Comparison of ENCODE assay signal across 8 mouse cellular contexts in the genomic region with DNA sequence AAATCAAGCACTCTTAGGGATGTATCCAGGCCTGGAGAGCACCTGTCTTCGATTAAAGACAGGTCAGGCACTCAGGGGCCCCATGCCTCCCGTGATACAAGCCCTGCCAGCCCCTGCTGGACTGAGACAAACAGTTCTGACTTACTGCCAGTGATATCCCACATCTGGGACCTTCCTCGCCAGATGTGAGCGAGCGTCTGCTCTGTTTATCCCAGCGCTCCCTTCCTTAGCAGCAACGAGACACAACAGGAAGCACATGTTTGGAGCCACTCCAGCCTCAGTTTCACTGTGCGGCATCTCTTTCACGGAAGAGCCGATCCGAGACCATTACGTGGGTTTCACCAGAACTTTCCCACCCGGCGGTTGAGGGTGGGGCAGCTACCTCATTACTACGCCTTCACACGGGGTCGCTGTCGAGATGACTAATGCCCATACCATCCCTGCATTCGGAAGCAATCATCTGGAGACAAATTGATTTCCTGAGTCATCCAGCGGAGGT. TPM values are rescaled to one million over a fixed set of nuclear protein-coding genes. Genes with fewer than 3 reads are reported as not detected.
A peak's percentile ranks its signal among the peaks of the same experiment; 100 is the strongest.
DNase-seq lines count a peak whose midpoint lies in the region; ATAC-seq lines count a peak whose summit lies in the region.

No protein-coding gene starts in this region.

- 16% methylated on average over 20 of the region's 20 CpGs for WGBS in embryonic facial prominence, embryonic 11.5 days
- WGBS in heart, embryonic 10.5 days: 22% methylated on average over 20 of the region's 20 CpGs
- WGBS in kidney, embryonic 16.5 days: 23% methylated on average over 20 of the region's 20 CpGs

- H3K36me3 ChIP-seq in embryonic facial prominence, embryonic 11.5 days (replicated peaks; ENCODE audit: control insufficient read depth, insufficient read depth, low read depth, low read length): no peaks in the 10 kb centered on the region
- H3K36me3 ChIP-seq in heart, embryonic 10.5 days: no peaks in the 10 kb centered on the region
- H3K36me3 ChIP-seq in kidney, embryonic 16.5 days (ENCODE audit: insufficient read depth, low read length): no peaks in the 10 kb centered on the region

- no peaks in the 10 kb centered on the region for H3K27me3 ChIP-seq in embryonic facial prominence, embryonic 11.5 days (ENCODE audit: control insufficient read depth, insufficient read depth, low read length)
- 0 out of 2 replicates have a peak, but pooled peaks cover 3% of the 10 kb centered on the region for H3K27me3 ChIP-seq in heart, embryonic 10.5 days (ENCODE audit: insufficient read depth, poor library complexity, severe bottlenecking)
- no peaks in the 10 kb centered on the region for H3K27me3 ChIP-seq in kidney, embryonic 16.5 days (ENCODE audit: insufficient read depth, low read length)

- H3K4me1 ChIP-seq in embryonic facial prominence, embryonic 11.5 days (ENCODE audit: control insufficient read depth, insufficient read depth, low read length): peaks cover 5% of the 10 kb centered on the region; the same call in 1 of the 2 replicates
- H3K4me1 ChIP-seq in heart, embryonic 10.5 days: peaks cover 18% of the 10 kb centered on the region
- H3K4me1 ChIP-seq in kidney, embryonic 16.5 days (ENCODE audit: insufficient read depth, low read length): peaks cover 40% of the 10 kb centered on the region

- H3K9me3 ChIP-seq in embryonic facial prominence, embryonic 11.5 days (replicated peaks; ENCODE audit: control insufficient read depth, low read length): no peaks in the 10 kb centered on the region
- no peaks in the 10 kb centered on the region for H3K9me3 ChIP-seq in heart, embryonic 10.5 days
- H3K9me3 ChIP-seq in kidney, embryonic 16.5 days (ENCODE audit: low read length): no peaks in the 10 kb centered on the region

- H3K27ac ChIP-seq in embryonic facial prominence, embryonic 11.5 days (replicated peaks; ENCODE audit: low read depth, low read length): no peak overlapping the region
- no peak overlapping the region for H3K27ac ChIP-seq in heart, embryonic 10.5 days
- H3K27ac ChIP-seq in kidney, embryonic 16.5 days (ENCODE audit: low read length): no peak overlapping the region

- peak; percentile 50 for ATAC-seq in embryonic facial prominence, embryonic 11.5 days (replicated peaks; ENCODE audit: insufficient number of reproducible peaks, low FRiP score, low TSS enrichment, low read depth)
- no peak; the same call in 1 of the 2 replicates for ATAC-seq in kidney, embryonic 16.5 days (ENCODE audit: low FRiP score, low TSS enrichment)
- ATAC-seq in megakaryocyte-erythroid progenitor cell, adult 5-6 weeks (replicated peaks; ENCODE audit: low FRiP score, low TSS enrichment, poor library complexity, severe bottlenecking): peak; percentile 50; the same call in 1 of the 2 replicates

- no peak overlapping the region for H3K4me3 ChIP-seq in embryonic facial prominence, embryonic 11.5 days (ENCODE audit: low read depth, low read length)
- peak overlapping the region; percentile 28 for H3K4me3 ChIP-seq in heart, embryonic 10.5 days
- H3K4me3 ChIP-seq in kidney, embryonic 16.5 days (ENCODE audit: low read length): peak overlapping the region; percentile 28

- DNase-seq in Muller cell, postnatal 12 days (ENCODE audit: inconsistent ontology term): peak; percentile 98
- DNase-seq in embryonic facial prominence, embryonic 11.5 days (ENCODE audit: low spot score): peak; percentile 73
- no peak for DNase-seq in heart, embryonic 10.5 days (ENCODE audit: low spot score)
- DNase-seq in thymus, adult 18-20 months: no peak
- DNase-seq in urinary bladder, postnatal 36 days (ENCODE audit: low spot score in 2 of 2): no peak
- DNase-seq in left cerebral cortex, adult 11 months (ENCODE audit: low spot score): no peak

- H3K4me2 ChIP-seq in embryonic facial prominence, embryonic 11.5 days (ENCODE audit: low read depth, low read length): peak overlapping the region; percentile 37; the same call in 1 of the 2 replicates
- H3K4me2 ChIP-seq in kidney, embryonic 16.5 days (replicated peaks; ENCODE audit: low read depth, low read length): peak overlapping the region; percentile 53

- H3K9ac ChIP-seq in embryonic facial prominence, embryonic 11.5 days (replicated peaks; ENCODE audit: low read length): no peak overlapping the region
- H3K9ac ChIP-seq in kidney, embryonic 16.5 days (replicated peaks; ENCODE audit: low read length): 0 out of 2 replicates have a peak overlapping the region, but pooled peaks have one; percentile 17

RNA-seq across cellular contexts. Expression of a gene that starts 23.3 kb away (rescaled TPM):
- 0.38 and 0.45 TPM in 2 replicates for polyA plus RNA-seq in embryonic facial prominence, embryonic 11.5 days (2014; fragmentation: Nextera tagmentation; extraction: Ambion mirVana)
- polyA plus RNA-seq in heart, embryonic 10.5 days (2016; fragmentation: Nextera tagmentation; extraction: Ambion mirVana): 0.23 TPM in 1 of 2 replicates, not detected in the other
- polyA plus RNA-seq in kidney, embryonic 16.5 days (2015; fragmentation: Nextera tagmentation; extraction: Ambion mirVana): 11.1 and 11.6 TPM in 2 replicates
- total RNA-seq in megakaryocyte-erythroid progenitor cell, adult 5-6 weeks (2014; fragmentation: Nextera tagmentation): 0.66 TPM in 1 of 2 replicates, not detected in the other
- 0.47 TPM in 1 of 2 replicates, not detected in the other for total RNA-seq in megakaryocyte-erythroid progenitor cell, adult 5-6 weeks (2017)

Comparison
In these comparisons a context has a peak if more than half of its experiments do, and no peak if none do; other contexts are left out.
1. DNase-seq: peak in Muller cell, postnatal 12 days (single experiment) and embryonic facial prominence, embryonic 11.5 days (single experiment); none in heart, embryonic 10.5 days (single experiment), thymus, adult 18-20 months (0 of 2), urinary bladder, postnatal 36 days (0 of 2) and left cerebral cortex, adult 11 months (single experiment).